Mouse (Mus musculus) bone marrow macrophage, adult 2 months (primary cell): ENCODE data around the gene Fam155a.

Experiments used
- CTCF ChIP-seq: IDR thresholded peaks from 2 replicates; pipeline ENCODE4 v1.5.1; 2012; ENCODE audit warnings: low read depth, mild to moderate bottlenecking, low read length, moderate library complexity
- POLR2A ChIP-seq: IDR thresholded peaks from 2 replicates; pipeline ENCODE4 v1.6.1; 2012; ENCODE audit warnings: mild to moderate bottlenecking, low read depth, low read length, borderline replicate concordance

GRCm38 (mm10) chr8:9709791-9710190 is 61.2 kb downstream of the Fam155a start:
- TF ChIP-seq CTCF = no peak
- TF ChIP-seq POLR2A = no peak
